Mouse (Mus musculus): ENCODE measurements around the gene Efcab9. TPM values are rescaled to one million over a fixed set of nuclear protein-coding genes. Genes with fewer than 3 reads are reported as not detected.

Gene Efcab9
- polyA plus RNA-seq, 1 experiment from 2014 or later, result not detected

- Histone ChIP-seq H3K36me3 (ENCODE audit: inconsistent target) (no peaks in the 10 kb centered on the region), H3K4me3 (ENCODE audit: inconsistent target) (no peak overlapping the region), H3K27ac (peak overlapping the region; percentile 80), H3K79me2 (ENCODE audit: inconsistent target) (peaks cover 67% of the 10 kb centered on the region)
- WGBS (ENCODE audit: missing documents), result 38% methylated on average over 3 of the region's 3 CpGs
These were observed 31.8 kb upstream of the Efcab9 start for GRCm38 (mm10) chr11:32563660-32564059.

DNA sequence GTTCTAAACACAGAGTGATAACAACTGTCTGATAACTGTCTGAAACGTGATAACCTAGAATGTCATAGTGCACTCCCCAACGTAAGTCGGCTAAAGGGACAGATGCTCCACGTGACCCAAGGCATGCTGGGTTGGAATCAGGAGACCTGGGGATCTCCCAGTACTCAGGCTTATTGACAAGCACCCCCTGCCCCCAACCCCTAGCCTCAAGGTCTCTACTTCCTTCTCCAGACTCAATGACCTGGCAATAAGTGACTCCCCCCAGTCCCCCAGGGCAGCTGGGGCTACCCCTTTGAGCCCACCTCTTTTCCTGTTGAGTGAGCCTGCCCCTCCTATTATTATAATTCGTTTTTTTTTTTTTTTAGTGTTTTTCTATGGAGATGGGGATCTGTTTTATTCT lies 30.8 kb upstream of the Efcab9 start:
- H3K4me3 ChIP-seq (ENCODE audit: inconsistent target), result no peak overlapping the region
- H3K79me2 ChIP-seq (ENCODE audit: inconsistent target), result peaks cover 58% of the 10 kb centered on the region
- WGBS (ENCODE audit: missing documents), result 91% methylated on average over 4 of the region's 5 CpGs
- peak overlapping the region; percentile 80; the same call in 1 of the 2 replicates for H3K27ac ChIP-seq
- H3K36me3 ChIP-seq (ENCODE audit: inconsistent target), result no peaks in the 10 kb centered on the region

GRCm38 (mm10) chr11:32561465-32562355 lies 29.8 kb upstream of the Efcab9 start:
- H3K4me3 ChIP-seq (ENCODE audit: inconsistent target), result no peak overlapping the region
- H3K36me3 ChIP-seq (ENCODE audit: inconsistent target), result no peaks in the 10 kb centered on the region
- WGBS (ENCODE audit: missing documents), result 43% methylated on average over 10 of the region's 10 CpGs
- H3K79me2 ChIP-seq (ENCODE audit: inconsistent target), result peaks cover 53% of the 10 kb centered on the region
- 0 out of 2 replicates have a peak overlapping the region, but pooled peaks have one; percentile 22 for H3K27ac ChIP-seq

GRCm38 (mm10) chr11:32560015-32560770 lies 28.3 kb upstream of the Efcab9 start:
- 94% methylated on average over 12 of the region's 12 CpGs for WGBS (ENCODE audit: missing documents)
- Histone ChIP-seq H3K27ac (no peak overlapping the region), H3K36me3 (ENCODE audit: inconsistent target) (no peaks in the 10 kb centered on the region), H3K79me2 (ENCODE audit: inconsistent target) (peaks cover 47% of the 10 kb centered on the region; the same call in 1 of the 2 replicates), H3K4me3 (ENCODE audit: inconsistent target) (no peak overlapping the region)

DNA sequence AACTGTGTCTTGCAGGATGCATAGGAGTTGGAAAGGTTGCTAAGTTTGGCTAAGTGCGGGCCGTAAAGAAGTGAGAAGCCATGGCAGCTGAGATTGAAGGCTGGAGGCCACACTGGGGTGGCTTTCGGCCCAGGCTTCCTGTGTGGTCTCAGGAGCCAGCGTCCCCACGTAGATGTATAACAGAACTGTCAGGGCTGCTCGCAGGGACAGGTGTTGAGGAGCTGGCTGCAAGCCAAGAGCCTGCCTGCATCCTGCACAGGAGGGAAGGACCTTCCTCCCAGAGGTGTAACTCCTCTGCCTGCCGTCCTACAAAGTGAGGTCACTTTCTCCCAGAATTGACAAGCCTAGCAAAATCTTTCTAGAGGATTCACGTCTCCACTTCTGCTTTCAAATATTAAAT lies 26.8 kb upstream of the Efcab9 start:
- peaks cover 57% of the 10 kb centered on the region; the same call in 1 of the 2 replicates for H3K79me2 ChIP-seq (ENCODE audit: inconsistent target)
- no peak overlapping the region for H3K4me3 ChIP-seq (ENCODE audit: inconsistent target)
- H3K27ac ChIP-seq, result peak overlapping the region; percentile 50
- 6% methylated on average over 8 of the region's 8 CpGs for WGBS (ENCODE audit: missing documents)
- no peaks in the 10 kb centered on the region for H3K36me3 ChIP-seq (ENCODE audit: inconsistent target)

- Histone ChIP-seq H3K4me3 (ENCODE audit: inconsistent target) (no peak overlapping the region), H3K36me3 (ENCODE audit: inconsistent target) (no peaks in the 10 kb centered on the region), H3K27ac (no peak overlapping the region; the same call in 1 of the 2 replicates), H3K79me2 (ENCODE audit: inconsistent target) (peaks cover 59% of the 10 kb centered on the region; the same call in 1 of the 2 replicates)
- 72% methylated on average over 4 of the region's 4 CpGs for WGBS (ENCODE audit: missing documents)
These were observed 26.1 kb upstream of the Efcab9 start for GRCm38 (mm10) chr11:32558026-32558425.

DNA sequence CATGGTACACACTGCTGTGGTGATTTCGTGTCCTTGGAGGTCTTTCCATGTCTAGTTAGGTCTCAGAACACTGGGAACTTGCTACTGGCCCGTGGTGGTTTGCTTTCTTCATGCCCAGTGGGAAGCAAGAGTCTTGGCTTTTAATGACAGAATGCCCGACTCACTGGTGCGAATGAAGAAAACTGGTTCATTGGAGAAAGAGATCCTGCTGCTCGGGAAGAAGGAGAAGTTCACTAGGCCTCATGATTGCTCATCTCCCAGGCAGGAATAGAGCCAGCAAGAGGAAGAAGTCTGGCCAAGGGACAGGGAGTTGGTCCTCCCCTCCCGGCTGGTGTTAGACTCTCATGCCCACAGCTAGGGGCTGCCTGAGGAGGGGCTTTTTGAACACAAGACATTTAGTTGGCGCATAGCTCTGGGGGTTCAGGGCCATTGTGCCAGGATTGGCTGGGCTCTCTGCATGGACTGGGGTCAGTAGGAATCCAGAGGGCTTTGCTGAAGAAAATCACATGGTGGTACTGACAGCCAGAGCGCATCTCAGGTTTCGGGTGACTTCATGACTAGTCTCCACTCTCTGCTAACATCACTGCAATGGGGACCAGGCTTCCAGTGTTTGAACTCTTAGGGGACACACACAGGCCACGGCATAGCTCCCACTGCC lies 24.6 kb upstream of the Efcab9 start:
- 77% methylated on average over 10 of the region's 10 CpGs for WGBS (ENCODE audit: missing documents)
- Histone ChIP-seq H3K4me3 (ENCODE audit: inconsistent target) (no peak overlapping the region), H3K79me2 (ENCODE audit: inconsistent target) (peaks cover 62% of the 10 kb centered on the region), H3K36me3 (ENCODE audit: inconsistent target) (no peaks in the 10 kb centered on the region), H3K27ac (peak overlapping the region; percentile 49)

- WGBS (ENCODE audit: missing documents), result 81% methylated on average over 12 of the region's 12 CpGs
These were observed 23.3 kb upstream of the Efcab9 start for GRCm38 (mm10) chr11:32555103-32555689.

DNA sequence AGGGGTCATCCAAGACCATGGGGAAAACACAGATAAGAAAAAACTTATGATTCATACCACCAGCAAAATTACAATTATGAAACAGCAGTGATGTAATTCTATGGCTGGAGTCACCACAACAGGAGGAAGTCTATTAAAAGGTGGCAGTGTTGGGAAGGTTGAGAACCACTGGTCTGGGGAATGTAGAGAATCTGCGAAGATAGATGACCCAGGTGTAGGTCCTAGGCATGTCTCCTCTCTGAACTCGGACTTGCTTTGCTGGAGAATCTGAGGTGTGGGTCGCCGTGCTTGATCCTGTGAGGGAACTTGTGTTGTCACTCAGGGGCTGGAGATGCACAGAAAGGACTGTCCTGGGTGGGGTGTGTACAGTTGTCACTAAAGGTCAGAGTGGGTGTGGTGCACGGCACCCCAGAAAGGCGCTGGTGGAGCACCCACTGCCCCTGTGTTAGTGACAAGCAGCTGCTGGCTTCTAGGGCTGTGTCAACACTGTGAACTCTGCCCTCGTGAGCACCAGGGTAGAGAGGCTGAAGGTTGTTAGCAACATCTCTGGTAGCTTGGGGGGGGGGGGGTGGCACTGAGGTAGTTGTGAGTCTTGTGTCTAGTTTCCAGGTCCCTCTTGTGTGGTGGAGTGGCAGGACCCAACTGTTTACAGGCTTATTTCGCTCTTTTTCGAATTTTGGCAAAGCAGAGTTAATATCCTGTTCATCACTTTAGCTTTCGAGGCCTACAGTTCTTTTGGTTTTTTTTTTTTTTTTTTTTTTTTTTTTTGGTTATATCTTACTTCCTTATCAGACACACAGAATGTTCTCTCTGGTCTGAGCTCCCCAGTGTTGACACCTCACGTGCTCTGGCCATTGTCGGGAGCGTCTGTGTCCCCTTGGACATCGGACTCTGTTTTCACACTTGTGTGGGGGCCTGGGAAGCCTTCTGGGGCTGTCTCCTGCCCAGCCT lies 22.5 kb upstream of the Efcab9 start:
- H3K36me3 ChIP-seq (ENCODE audit: inconsistent target), result no peaks in the 10 kb centered on the region
- H3K4me3 ChIP-seq (ENCODE audit: inconsistent target), result no peak overlapping the region
- WGBS (ENCODE audit: missing documents), result 33% methylated on average over 12 of the region's 14 CpGs
- H3K27ac ChIP-seq, result peak overlapping the region; percentile 54
- peaks cover 70% of the 10 kb centered on the region for H3K79me2 ChIP-seq (ENCODE audit: inconsistent target)

More at GRCm38 (mm10) chr11:32555103-32555689, 23.3 kb upstream of the Efcab9 start:
- Histone ChIP-seq H3K27ac (peak overlapping the region; percentile 54), H3K4me3 (ENCODE audit: inconsistent target) (no peak overlapping the region), H3K79me2 (ENCODE audit: inconsistent target) (peaks cover 70% of the 10 kb centered on the region), H3K36me3 (ENCODE audit: inconsistent target) (no peaks in the 10 kb centered on the region)

DNA sequence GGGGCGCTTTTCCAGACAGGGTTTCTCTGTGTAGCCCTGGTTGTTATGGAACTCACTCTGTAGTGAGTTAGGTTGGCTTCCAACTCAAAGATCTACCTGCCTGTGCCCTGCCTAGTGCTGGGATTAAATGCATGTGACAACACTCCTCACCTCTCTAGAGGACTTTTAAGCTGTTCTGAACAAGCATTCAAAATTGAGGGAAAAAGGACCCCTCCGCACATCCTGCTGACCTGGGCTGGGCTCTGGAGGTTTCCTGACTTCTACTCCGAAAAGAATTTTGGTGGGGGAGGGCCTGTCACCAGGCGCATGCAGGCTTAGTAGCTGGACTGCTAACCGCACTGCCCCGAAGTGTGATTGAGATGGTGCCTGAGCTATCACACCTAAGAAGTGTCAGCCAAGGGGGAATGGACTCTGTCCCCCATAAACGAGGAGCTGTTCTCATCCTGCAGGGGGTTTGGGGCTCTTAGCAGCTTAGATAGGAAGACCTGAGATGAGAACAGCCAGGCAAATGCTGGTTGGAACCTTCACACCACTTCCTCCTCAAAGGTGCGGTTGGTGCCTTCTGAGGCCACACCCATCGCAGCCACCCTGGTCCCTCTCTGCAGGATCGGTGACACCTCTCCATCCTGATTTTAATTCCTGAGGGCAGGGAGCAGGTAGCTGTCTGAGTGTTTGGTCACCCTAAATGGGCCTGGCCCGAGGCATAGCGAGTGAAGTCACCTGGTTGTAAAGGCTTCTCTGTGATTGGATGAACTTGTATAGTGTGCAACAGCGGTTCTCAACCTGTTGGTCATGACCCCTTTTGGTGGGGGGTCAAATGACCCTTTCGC lies 21.6 kb upstream of the Efcab9 start:
- Histone ChIP-seq H3K36me3 (ENCODE audit: inconsistent target) (no peaks in the 10 kb centered on the region; the same call in 1 of the 2 replicates), H3K4me3 (ENCODE audit: inconsistent target) (no peak overlapping the region), H3K79me2 (ENCODE audit: inconsistent target) (peaks cover 72% of the 10 kb centered on the region), H3K27ac (0 out of 2 replicates have a peak overlapping the region, but pooled peaks have one; percentile 54)
- 39% methylated on average over 14 of the region's 14 CpGs for WGBS (ENCODE audit: missing documents)

DNA sequence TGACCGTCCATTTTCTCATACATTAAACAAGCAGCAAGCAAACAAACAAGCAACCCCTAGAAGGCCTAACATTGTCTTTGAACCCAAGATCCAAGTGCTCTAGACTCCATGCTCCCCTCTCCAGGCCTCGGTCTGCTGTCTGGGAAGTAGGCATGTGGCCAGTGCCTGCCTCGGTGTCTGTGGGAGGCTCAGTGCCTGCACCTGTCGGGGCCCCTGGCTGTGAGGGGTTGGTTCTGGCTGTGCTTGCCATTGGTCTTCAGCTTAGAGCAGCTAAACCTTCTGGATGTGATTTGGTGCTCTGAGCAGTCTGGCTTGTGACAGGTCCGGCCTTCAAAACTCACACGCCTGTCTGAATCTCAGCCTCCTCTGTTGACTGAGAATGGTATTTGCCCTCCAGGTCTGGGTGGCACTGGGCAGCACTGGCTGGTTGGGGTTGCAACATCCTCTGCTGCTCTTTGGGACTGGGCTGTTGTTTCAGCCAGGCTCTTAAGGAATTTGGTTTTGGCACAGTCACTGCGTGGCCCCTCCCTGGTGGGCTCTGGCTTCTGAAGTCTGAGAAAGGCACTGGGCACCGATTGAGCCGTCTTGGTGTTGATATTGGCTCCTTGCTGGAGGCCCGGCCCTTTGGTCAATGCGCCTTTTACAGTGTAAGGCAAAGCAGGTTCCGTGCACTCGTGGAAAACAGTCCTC lies 20.7 kb upstream of the Efcab9 start:
- WGBS (ENCODE audit: missing documents), result 72% methylated on average over 13 of the region's 13 CpGs
- Histone ChIP-seq H3K27ac (no peak overlapping the region), H3K36me3 (ENCODE audit: inconsistent target) (no peaks in the 10 kb centered on the region; the same call in 1 of the 2 replicates), H3K4me3 (ENCODE audit: inconsistent target) (no peak overlapping the region), H3K79me2 (ENCODE audit: inconsistent target) (peaks cover 81% of the 10 kb centered on the region)

Data from macrophage (primary cell).